Mouse (Mus musculus) left cerebral cortex, adult 11 months (tissue): ENCODE data around the gene Nr5a2.

Experiments
- DNase-seq: peaks from one replicate; pipeline ENCODE4 v3.0.0; 2022; ENCODE audit warnings: low spot score

The Nr5a2 gene

GRCm38 (mm10) chr1:136960428-136961012, at the start of gene Nr5a2:
Nr5a2 (minus strand) TSS chr1:136960448.
- no peak for DNase-seq

- DNase-seq = no peak
These were observed 48.5 kb upstream of the Nr5a2 start for GRCm38 (mm10) chr1:137008726-137009239.

- DNase-seq = no peak
These were observed 43.6 kb upstream of the Nr5a2 start for GRCm38 (mm10) chr1:137003816-137004215.

GRCm38 (mm10) chr1:137003144-137003543, 42.9 kb upstream of the Nr5a2 start:
- DNase-seq = no peak

- no peak for DNase-seq
These were observed 31.6 kb upstream of the Nr5a2 start for GRCm38 (mm10) chr1:136991762-136992352.

- no peak for DNase-seq
These were observed 20.1 kb upstream of the Nr5a2 start for GRCm38 (mm10) chr1:136980253-136980893.

GRCm38 (mm10) chr1:136977867-136978266, 17.6 kb upstream of the Nr5a2 start:
- DNase-seq = no peak

GRCm38 (mm10) chr1:136974040-136974439, 13.8 kb upstream of the Nr5a2 start:
- no peak for DNase-seq

- no peak for DNase-seq
These were observed 12.8 kb upstream of the Nr5a2 start for GRCm38 (mm10) chr1:136973016-136973415.

GRCm38 (mm10) chr1:136970995-136971394, 10.7 kb upstream of the Nr5a2 start:
- no peak for DNase-seq

- DNase-seq = no peak
These were observed 6.6 kb upstream of the Nr5a2 start for GRCm38 (mm10) chr1:136966728-136967386.

GRCm38 (mm10) chr1:136959491-136959890, 757 bp downstream of the Nr5a2 start:
- no peak for DNase-seq

GRCm38 (mm10) chr1:136958666-136959065, 1.6 kb downstream of the Nr5a2 start:
- no peak for DNase-seq

- DNase-seq = no peak
These were observed 2.1 kb downstream of the Nr5a2 start for GRCm38 (mm10) chr1:136958185-136958584.

GRCm38 (mm10) chr1:136957696-136958095, 2.6 kb downstream of the Nr5a2 start:
- DNase-seq = no peak

GRCm38 (mm10) chr1:136954108-136954494, 6.1 kb downstream of the Nr5a2 start:
- no peak for DNase-seq

GRCm38 (mm10) chr1:136953444-136954107, 6.7 kb downstream of the Nr5a2 start:
- no peak for DNase-seq

- no peak for DNase-seq
These were observed 7.5 kb downstream of the Nr5a2 start for GRCm38 (mm10) chr1:136952609-136953311.

- DNase-seq = no peak
These were observed 8.2 kb downstream of the Nr5a2 start for GRCm38 (mm10) chr1:136951946-136952531.

- no peak for DNase-seq
These were observed 9.0 kb downstream of the Nr5a2 start for GRCm38 (mm10) chr1:136951155-136951650.

- DNase-seq = no peak
These were observed 10.9 kb downstream of the Nr5a2 start for GRCm38 (mm10) chr1:136949323-136949741.
